Mouse (Mus musculus): Measurements from ENCODE around the gene Tnfsfm13. TPM values are rescaled to one million over a fixed set of nuclear protein-coding genes. Genes with fewer than 3 reads are reported as not detected.

The Tnfsfm13 gene
- polyA plus RNA-seq, 1 experiment from 2014 or later: 7.2 TPM

- no peak for ATAC-seq
- POLR2A ChIA-PET: interaction anchor here (2.3 kb wide), 1 partner anchor 30 kb away, joined by 13 read pairs; the partner anchor contains the start of gene Tnfsf13
- no peak for DNase-seq (ENCODE audit: low read depth, low spot score)
These were observed 19.6 kb upstream of the Tnfsfm13 start for GRCm38 (mm10) chr11:69715482-69715881.

DNA sequence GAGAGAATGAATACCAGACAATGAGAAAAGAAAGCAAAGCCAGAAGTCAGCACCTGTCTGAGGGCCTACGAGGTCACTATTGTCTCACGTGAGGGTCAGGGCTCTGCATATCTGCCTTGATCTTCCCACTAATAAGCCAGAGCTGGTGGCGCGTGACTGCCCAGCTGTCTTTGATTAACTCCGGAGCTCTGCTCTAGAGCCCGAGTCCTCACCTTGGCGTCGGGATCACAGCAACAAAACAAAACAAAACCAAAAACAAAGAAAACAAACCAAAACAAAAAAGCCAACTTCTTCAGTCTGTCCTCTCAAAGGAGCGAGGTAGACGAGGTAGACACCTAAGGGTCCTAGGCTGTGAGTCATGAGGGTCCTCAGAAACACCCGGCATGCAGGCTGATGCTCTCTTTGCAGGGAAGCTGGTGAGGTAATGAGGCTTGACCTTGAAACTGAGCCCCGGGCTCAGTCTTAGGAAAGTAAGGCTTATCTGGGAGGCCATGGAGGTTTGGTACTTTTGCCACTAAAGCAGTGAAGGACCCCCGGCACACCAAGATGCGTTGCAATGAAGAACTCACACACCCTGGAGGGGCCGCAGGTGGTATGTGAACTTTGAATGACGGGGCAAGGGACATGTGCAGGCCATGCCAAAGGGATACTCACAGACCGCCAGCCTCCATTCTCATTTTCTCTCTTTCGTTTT, 18.9 kb upstream of the Tnfsfm13 start:
- in situ Hi-C loops (cut with MboI; ENCODE audit: low pct_unique_long_range_greater_than_20kb): loop anchor here (5.0 kb wide), 1 partner anchor 32 kb away; the partner anchor contains the start of gene Senp3
- DNase-seq (ENCODE audit: low read depth, low spot score) (no peak), ATAC-seq (no peak)
- no peaks in the 10 kb centered on the region for H3K27me3 ChIP-seq
- CTCF ChIA-PET: interaction anchor here (0.8 to 6.8 kb wide), 3 partner anchors 10 to 58 kb away, joined by 3 to 51 read pairs (median 4); partner anchors contain the start of genes Senp3 and Tnfsf13
- TF ChIP-seq CTCF (IDR thresholded peaks at IDR 0.05): no peak
- POLR2A ChIA-PET: interaction anchor here (0.7 to 2.3 kb wide), 2 partner anchors 21 to 29 kb away, joined by 3 to 13 read pairs; partner anchors contain the start of gene Tnfsf13

More at GRCm38 (mm10) chr11:69715482-69715881, 19.6 kb upstream of the Tnfsfm13 start:
- H3K27me3 ChIP-seq: no peaks in the 10 kb centered on the region
- peak; percentile 85 for TF ChIP-seq CTCF (IDR thresholded peaks at IDR 0.05)
- in situ Hi-C loops (cut with MboI; ENCODE audit: low pct_unique_long_range_greater_than_20kb): loop anchor here (5.0 kb wide), 1 partner anchor 33 kb away; the partner anchor contains the start of gene Senp3
- CTCF ChIA-PET: interaction anchor here (0.8 to 6.8 kb wide), 4 partner anchors 10 to 58 kb away, joined by 3 to 51 read pairs (median 4); partner anchors contain the start of genes Senp3 and Tnfsf13

DNA sequence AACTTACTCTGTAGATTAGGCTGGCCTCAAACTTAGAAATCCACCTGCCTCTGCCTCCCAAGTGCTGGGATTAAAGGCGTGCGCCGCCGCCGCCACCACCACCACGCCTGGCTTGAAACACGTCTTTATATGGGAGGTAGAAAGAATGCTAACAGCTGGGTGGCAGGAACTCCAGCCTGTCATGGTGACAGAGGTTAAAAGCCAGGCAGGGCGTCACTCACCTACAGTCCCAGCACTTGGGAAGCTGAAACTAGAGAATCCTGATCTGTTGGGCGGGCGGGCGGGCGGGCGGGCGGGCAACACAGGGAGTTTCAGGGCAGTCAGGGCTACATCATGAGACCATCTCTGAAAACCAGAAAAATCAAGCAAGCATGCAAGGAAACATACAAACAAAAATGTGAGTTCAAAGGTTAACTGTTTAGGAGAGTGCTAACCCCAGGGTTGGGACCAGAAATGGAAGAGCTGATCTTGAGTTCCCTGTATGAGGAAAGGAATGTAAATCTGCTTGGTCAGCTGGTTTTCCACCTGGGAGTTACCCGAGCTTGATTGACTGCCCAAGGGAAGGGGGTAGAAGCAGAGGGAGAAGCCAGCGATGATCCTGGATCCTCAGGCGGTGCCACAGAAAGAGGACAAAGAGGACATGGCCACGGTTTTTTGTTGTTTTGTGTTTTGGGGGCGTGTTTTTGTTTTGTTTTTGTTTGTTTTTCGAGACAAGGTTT, 17.2 kb upstream of the Tnfsfm13 start:
- DNase-seq (ENCODE audit: low read depth, low spot score) (no peak), ATAC-seq (no peak)
- no peaks in the 10 kb centered on the region for H3K27me3 ChIP-seq
- ChIA-PET POLR2A (no interaction called here), CTCF (interaction anchor here (1.2 to 6.8 kb wide), 2 partner anchors 20 to 29 kb away, joined by 3 to 51 read pairs; partner anchors contain the start of genes Senp3 and Tnfsf13)
- in situ Hi-C loops (cut with MboI; ENCODE audit: low pct_unique_long_range_greater_than_20kb): no loop called here
- no peak for TF ChIP-seq CTCF (IDR thresholded peaks at IDR 0.05)

GRCm38 (mm10) chr11:69711082-69711481, 15.2 kb upstream of the Tnfsfm13 start:
- in situ Hi-C loops (cut with MboI; ENCODE audit: low pct_unique_long_range_greater_than_20kb): no loop called here
- ChIA-PET CTCF (interaction anchor here (1.2 kb wide), 1 partner anchor 18 kb away, joined by 3 read pairs; no protein-coding TSS in a partner anchor), POLR2A (no interaction called here)
- no peaks in the 10 kb centered on the region for H3K27me3 ChIP-seq
- DNase-seq (ENCODE audit: low read depth, low spot score): no peak
- ATAC-seq: no peak
- TF ChIP-seq CTCF (IDR thresholded peaks at IDR 0.05): no peak

- H3K27me3 ChIP-seq: no peaks in the 10 kb centered on the region
- no peak for ATAC-seq
- in situ Hi-C loops (cut with MboI; ENCODE audit: low pct_unique_long_range_greater_than_20kb): no loop called here
- ChIA-PET CTCF (interaction anchor here (0.7 to 1.4 kb wide), 4 partner anchors 19 to 57 kb away, joined by 3 read pairs; partner anchors contain the start of gene Tnfsf13), POLR2A (no interaction called here)
- TF ChIP-seq CTCF (IDR thresholded peaks at IDR 0.05): no peak
- DNase-seq (ENCODE audit: low read depth, low spot score): no peak
These were observed 14.6 kb upstream of the Tnfsfm13 start for GRCm38 (mm10) chr11:69710470-69710869.

DNA sequence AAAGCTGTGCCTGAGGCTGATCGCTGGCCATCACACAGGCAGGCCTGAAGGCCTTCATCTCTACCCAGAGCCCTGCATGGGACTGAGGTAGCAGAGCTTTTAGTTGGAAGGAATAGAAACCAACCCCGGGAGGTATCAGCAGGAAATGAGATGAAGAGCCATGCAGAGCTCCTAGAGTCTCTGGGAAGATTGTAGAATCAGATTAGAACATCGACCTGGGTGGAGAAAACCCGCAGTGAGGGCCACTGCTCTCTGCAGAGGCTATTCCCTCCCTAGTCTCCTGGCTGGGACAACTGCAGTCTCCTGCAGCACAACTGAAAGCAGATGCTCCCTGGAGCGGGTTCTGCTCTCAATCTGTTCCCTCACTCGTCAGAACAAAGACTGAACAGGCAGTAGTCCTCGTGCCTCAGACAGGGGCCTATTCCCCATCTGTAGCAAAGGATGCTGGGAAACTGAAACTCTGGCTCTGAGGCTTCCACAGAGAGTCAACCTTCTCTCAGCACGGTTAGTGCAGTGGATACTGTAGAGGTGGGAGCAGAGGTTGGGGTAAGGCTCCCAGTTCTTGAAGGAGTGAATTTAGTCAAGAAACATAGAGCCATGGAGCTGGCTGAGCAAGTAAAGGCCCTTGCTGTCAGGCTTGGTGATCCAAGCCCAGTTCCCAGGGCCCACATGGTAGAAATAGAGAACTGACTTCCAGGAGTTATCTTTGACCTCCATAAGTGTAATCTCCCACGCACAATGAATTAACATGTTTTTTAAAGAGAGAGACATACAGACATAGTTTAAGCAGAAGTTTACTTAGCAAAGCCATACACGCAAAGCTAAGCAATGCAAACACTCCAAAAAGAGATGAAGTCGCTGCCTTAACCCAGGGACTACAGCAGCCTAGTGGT, 13.9 kb upstream of the Tnfsfm13 start:
- POLR2A ChIA-PET: no interaction called here
- ATAC-seq (no peak), DNase-seq (ENCODE audit: low read depth, low spot score) (no peak)
- in situ Hi-C loops (cut with MboI; ENCODE audit: low pct_unique_long_range_greater_than_20kb): no loop called here
- no peak for TF ChIP-seq CTCF (IDR thresholded peaks at IDR 0.05)
- H3K27me3 ChIP-seq: no peaks in the 10 kb centered on the region
- CTCF ChIA-PET: interaction anchor here (0.7 to 1.4 kb wide), 3 partner anchors 24 to 57 kb away, joined by 3 read pairs; partner anchors contain the start of gene Tnfsf13

DNA sequence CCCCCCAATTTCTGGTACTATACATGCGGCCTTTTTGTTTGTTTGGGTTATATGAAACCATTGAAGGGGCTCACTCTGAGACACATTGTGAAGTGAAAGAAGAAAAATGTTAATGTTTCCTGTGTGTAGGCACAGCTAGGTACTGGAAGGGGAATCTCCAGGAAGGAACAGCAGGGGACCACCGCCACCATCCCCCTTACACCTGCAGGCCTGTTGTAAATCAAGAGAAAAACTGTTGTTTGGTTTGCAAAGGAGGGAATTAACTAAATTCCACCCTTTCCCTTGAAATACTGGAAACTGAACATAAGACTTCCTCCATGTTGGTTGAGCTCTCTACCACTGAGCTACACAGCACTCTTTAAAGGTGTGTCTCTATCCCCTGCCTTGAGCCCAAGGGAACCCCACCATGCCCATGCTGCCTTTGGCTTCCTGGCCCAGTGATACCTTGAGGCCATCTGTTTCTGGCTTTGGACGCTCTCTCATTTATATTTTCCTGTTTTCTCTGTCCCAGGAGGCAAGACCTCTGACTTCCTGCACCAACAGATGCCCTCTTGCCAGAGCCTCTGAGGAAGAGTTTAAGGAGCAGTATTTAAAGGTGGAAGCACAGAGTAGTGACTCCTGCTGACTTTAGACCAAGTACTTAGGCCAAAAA, 12.8 kb upstream of the Tnfsfm13 start:
- H3K27me3 ChIP-seq: no peaks in the 10 kb centered on the region
- POLR2A ChIA-PET: interaction anchor here (0.6 kb wide), 1 partner anchor 384 kb away, joined by 5 read pairs; no protein-coding TSS in a partner anchor
- ATAC-seq: no peak
- no peak for TF ChIP-seq CTCF (IDR thresholded peaks at IDR 0.05)
- in situ Hi-C loops (cut with MboI; ENCODE audit: low pct_unique_long_range_greater_than_20kb): no loop called here
- DNase-seq (ENCODE audit: low read depth, low spot score): no peak
- CTCF ChIA-PET: interaction anchor here (1.4 kb wide), 1 partner anchor 56 kb away, joined by 3 read pairs; no protein-coding TSS in a partner anchor

DNA sequence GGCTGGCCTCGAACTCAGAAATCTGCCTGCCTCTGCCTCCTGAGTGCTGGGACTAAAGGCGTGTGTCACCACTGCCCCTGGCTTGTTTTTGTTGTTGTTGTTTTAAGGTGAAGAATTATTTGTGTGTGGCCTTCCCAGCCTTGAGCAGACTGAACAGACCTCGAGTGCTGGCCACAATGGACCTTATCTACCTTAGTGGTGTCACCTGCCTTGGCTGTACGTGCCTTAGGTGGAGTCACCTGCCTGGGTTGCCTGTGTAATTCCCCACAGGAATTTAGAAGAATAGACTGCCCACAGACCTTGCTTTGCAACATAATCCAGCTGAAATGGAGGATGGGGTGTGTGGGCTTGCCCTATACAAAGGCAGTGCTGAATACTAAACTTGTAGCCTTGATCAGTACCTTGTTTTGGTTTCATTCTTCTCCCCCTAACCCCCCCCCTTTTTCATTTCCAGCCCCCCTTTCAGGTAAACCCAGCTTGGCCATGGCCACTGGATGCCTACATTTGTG, 12.0 kb upstream of the Tnfsfm13 start:
- in situ Hi-C loops (cut with MboI; ENCODE audit: low pct_unique_long_range_greater_than_20kb): no loop called here
- no peak for TF ChIP-seq CTCF (IDR thresholded peaks at IDR 0.05)
- no peak for ATAC-seq
- CTCF ChIA-PET: no interaction called here
- POLR2A ChIA-PET: interaction anchor here (0.6 kb wide), 1 partner anchor 383 kb away, joined by 5 read pairs; no protein-coding TSS in a partner anchor
- no peak for DNase-seq (ENCODE audit: low read depth, low spot score)
- no peaks in the 10 kb centered on the region for H3K27me3 ChIP-seq

GRCm38 (mm10) chr11:69707480-69707847, 11.6 kb upstream of the Tnfsfm13 start:
- DNase-seq (ENCODE audit: low read depth, low spot score): no peak
- POLR2A ChIA-PET: no interaction called here
- TF ChIP-seq CTCF (IDR thresholded peaks at IDR 0.05): no peak
- CTCF ChIA-PET: interaction anchor here (1.0 to 1.3 kb wide), 3 partner anchors 10 to 25 kb away, joined by 3 to 5 read pairs (median 4); partner anchors contain the start of gene Senp3
- no peak for ATAC-seq
- in situ Hi-C loops (cut with MboI; ENCODE audit: low pct_unique_long_range_greater_than_20kb): no loop called here
- H3K27me3 ChIP-seq: no peaks in the 10 kb centered on the region
